Mouse (Mus musculus): ENCODE results near the gene Lrch4. TPM values are rescaled to one million over a fixed set of nuclear protein-coding genes. Genes with fewer than 3 reads are reported as not detected.
"Not testable (repeated sequence)": the region's sequence is repeated elsewhere in the genome, so short reads cannot be mapped to it uniquely, and the experiment has no call there.

Gene Lrch4
- polyA plus RNA-seq, 1 experiment from 2014 or later = 36.7 TPM

DNA sequence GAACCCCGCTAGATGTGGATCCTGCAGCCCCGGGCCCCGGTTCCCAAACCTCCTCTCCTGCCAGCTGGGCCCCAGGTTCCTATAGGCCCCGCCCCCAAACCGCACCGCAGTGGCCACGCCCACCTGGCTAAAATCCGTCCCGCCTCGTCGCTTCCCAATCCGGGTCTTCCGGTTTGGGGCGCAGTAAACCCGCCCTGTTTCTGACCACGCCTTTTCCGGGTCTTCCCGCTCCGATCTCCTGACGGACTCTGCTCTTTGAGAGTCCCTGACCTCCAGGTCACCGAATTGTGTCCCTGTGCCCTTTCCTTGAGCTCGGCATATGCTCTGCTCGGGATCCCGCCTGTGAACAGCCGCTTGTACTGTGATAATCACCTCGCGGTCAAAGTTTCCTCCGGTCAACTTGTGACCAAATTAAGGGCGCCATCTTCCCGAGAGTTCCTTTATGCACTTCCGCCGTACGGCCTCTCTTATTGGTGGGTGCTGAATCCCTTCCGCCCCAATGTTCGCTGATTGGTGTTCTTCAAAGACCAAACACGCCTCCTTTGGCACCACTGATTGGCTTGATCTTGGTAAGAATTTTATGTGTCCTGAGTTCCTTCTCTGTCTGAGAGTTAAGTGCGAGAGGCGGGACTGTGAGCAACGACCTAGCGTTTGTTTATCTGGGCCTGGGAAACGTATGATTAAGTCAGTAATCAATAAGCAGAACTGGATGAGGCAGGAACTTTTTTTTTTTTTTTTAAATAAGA lies 28.1 kb upstream of the Lrch4 start, which contains the start of gene Mospd3:
Gene Mospd3, minus strand, starts transcription at position 440 of the 746 bp plus-strand sequence.
- under 1% methylated on average over 41 of the region's 41 CpGs for WGBS
- peaks cover 42% of the 10 kb centered on the region for H3K4me1 ChIP-seq
- DNase-seq (ENCODE audit: low spot score) = peak; percentile 95
- H3K36me3 ChIP-seq (replicated peaks) = peaks cover 49% of the 10 kb centered on the region
- H3K27ac ChIP-seq (replicated peaks) = peak within 1 kb of the TSS; percentile 98
- H3K27me3 ChIP-seq (replicated peaks; ENCODE audit: low read depth, poor library complexity, severe bottlenecking) = no peaks in the 10 kb centered on the region
- peak within 1 kb of the TSS; percentile 78 for H3K4me3 ChIP-seq
- no peaks in the 10 kb centered on the region for H3K9me3 ChIP-seq

DNA sequence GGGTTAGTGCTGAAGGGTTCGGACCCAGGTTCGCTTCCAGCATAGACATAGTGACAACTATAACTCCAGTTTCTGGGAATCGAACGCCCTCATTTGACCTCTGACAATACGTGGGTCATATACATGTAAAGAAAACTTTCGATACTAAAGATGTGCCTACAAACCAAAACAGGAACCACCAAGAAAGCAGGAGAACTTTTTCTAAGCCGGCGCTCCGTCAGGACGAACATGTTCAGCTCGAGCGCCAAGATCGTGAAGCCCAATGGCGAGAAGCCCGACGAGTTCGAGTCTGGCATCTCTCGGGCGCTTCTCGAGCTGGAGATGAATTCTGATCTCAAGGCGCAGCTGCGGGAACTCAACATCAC lies 27.6 kb upstream of the Lrch4 start:
- Histone ChIP-seq H3K4me3 (peak overlapping the region; percentile 78), H3K4me1 (peaks cover 42% of the 10 kb centered on the region), H3K27ac (replicated peaks) (peak overlapping the region; percentile 98), H3K36me3 (replicated peaks) (peaks cover 54% of the 10 kb centered on the region), H3K9me3 (no peaks in the 10 kb centered on the region), H3K27me3 (replicated peaks; ENCODE audit: low read depth, poor library complexity, severe bottlenecking) (no peaks in the 10 kb centered on the region)
- 1% methylated on average over 22 of the region's 22 CpGs for WGBS
- DNase-seq (ENCODE audit: low spot score) = peak; percentile 54

DNA sequence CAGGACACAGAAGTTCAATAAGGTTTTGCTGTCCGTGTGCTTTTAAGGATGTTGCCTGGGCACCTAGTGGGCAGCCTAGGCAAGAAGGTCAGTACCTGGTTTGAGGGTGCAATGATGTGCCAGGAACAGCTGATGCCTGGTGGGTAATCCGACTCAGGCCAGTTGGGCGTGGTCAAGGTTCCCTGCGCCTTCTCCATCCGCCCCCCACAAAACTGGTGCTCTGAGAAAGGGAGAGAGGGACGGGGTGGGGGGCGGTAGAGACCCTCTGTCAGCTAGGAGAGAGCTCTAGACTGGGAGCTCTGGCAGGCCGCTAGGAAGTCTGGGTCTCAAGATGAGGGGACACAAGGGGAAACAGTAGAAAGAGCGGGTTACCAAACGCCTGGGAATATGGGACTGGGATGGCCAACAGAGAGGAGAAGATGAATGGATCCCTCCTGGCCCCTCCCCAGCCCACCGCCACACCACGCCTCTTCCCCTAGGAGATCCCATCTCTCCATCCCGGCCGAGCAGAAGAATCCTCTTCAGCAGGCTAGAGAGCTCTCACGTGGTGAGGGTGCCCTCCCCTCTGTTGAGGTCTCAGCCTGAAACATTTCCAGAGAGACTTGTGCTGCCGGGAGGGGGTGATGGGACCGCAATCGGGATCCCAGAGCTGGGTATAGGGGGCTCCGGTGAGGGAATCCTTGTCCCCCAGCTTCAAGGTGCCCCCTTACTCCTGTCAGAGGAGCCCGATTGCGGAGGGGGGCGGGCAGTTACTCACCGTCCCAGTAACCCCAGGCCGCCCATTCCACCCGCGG lies 20.9 kb upstream of the Lrch4 start:
- WGBS = 15% methylated on average over 26 of the region's 26 CpGs
- Histone ChIP-seq H3K9me3 (no peaks in the 10 kb centered on the region), H3K4me3 (peak overlapping the region; percentile 57), H3K27me3 (replicated peaks; ENCODE audit: low read depth, poor library complexity, severe bottlenecking) (peaks cover 21% of the 10 kb centered on the region), H3K4me1 (peaks cover 60% of the 10 kb centered on the region), H3K27ac (replicated peaks) (peak overlapping the region; percentile 97), H3K36me3 (replicated peaks) (peaks cover 54% of the 10 kb centered on the region)
- no peak for DNase-seq (ENCODE audit: low spot score)

DNA sequence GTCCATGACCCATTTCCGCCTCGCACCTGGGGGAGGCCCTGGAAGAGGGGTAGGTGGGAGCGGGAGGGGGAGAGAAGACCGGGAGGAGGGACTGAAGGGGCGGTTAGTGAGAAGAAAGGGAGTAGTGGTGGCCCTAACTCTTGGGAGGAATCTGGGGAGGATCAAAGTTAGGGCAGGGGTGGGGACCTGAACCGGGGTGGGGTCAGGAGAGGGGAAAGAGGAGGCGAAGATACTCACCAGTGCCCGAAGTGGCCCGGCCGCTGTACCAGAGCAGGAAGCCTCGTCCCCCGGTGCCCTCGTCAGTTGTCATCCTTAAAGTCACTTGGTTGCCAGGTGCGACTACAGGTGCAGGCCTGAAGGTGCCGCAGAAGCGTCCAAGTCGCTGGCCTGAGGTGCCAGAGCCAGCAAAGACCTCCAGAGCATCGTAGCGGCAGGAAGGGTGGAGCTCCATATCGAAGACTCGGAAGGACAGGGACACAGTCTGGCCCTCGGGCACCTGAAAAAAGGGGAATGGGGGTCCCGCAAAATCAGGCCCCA lies 20.2 kb upstream of the Lrch4 start:
- H3K4me3 ChIP-seq = peak overlapping the region; percentile 57
- peaks cover 48% of the 10 kb centered on the region for H3K36me3 ChIP-seq (replicated peaks)
- DNase-seq (ENCODE audit: low spot score) = no peak
- H3K27ac ChIP-seq (replicated peaks) = peak overlapping the region; percentile 97
- WGBS = 16% methylated on average over 23 of the region's 23 CpGs
- H3K9me3 ChIP-seq = no peaks in the 10 kb centered on the region
- H3K4me1 ChIP-seq = peaks cover 64% of the 10 kb centered on the region
- peaks cover 21% of the 10 kb centered on the region for H3K27me3 ChIP-seq (replicated peaks; ENCODE audit: low read depth, poor library complexity, severe bottlenecking)

DNA sequence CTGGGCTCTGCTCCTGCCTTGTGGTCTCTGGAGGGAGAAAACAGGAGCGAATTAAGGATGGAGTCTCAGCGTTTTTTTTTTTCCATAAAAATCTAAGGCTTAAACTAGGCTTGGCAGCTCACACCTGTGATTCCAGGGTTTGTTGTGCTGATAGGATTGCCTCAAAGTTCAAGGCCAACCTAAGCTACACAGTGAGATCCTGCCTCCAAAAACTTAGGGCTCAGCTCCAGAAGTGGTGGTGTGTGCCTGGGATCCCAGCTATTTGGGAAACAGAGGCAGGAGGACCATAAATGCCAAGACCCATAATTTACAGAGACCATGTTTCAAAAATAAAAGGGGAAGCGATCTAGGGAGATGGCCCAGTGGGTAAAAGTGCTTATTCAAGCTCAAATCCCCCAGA lies 19.6 kb upstream of the Lrch4 start:
- peaks cover 42% of the 10 kb centered on the region for H3K36me3 ChIP-seq (replicated peaks)
- H3K27ac ChIP-seq (replicated peaks) = peak overlapping the region; percentile 97
- peak overlapping the region; percentile 57 for H3K4me3 ChIP-seq
- 48% methylated on average over 3 of the region's 3 CpGs for WGBS
- peaks cover 21% of the 10 kb centered on the region for H3K27me3 ChIP-seq (replicated peaks; ENCODE audit: low read depth, poor library complexity, severe bottlenecking)
- H3K9me3 ChIP-seq = no peaks in the 10 kb centered on the region
- DNase-seq (ENCODE audit: low spot score) = no peak
- peaks cover 69% of the 10 kb centered on the region for H3K4me1 ChIP-seq

DNA sequence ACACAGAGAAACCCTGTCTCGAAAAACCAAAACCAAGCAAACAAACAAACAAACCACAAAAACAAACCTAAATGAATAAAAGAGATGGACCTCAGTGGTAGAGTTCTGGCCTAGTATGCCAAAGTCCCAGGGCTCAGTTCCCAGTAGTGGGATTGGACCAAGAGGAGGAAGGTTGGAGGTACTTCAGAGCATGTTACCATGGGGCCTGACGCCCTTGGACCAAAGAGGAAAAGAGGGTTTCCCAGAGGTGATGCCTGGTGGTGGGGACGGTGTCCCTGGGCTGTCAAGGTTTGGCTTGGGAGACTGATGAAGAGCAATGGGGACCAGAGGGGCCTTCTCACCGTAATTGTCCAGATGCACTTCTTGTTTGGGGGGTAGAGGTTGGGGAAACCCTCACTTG lies 18.9 kb upstream of the Lrch4 start:
- Histone ChIP-seq H3K27ac (replicated peaks) (peak overlapping the region; percentile 97), H3K27me3 (replicated peaks; ENCODE audit: low read depth, poor library complexity, severe bottlenecking) (peaks cover 21% of the 10 kb centered on the region), H3K4me3 (peak overlapping the region; percentile 57), H3K36me3 (replicated peaks) (peaks cover 35% of the 10 kb centered on the region), H3K9me3 (no peaks in the 10 kb centered on the region), H3K4me1 (peaks cover 69% of the 10 kb centered on the region)
- 56% methylated on average over 4 of the region's 4 CpGs for WGBS
- no peak for DNase-seq (ENCODE audit: low spot score)

DNA sequence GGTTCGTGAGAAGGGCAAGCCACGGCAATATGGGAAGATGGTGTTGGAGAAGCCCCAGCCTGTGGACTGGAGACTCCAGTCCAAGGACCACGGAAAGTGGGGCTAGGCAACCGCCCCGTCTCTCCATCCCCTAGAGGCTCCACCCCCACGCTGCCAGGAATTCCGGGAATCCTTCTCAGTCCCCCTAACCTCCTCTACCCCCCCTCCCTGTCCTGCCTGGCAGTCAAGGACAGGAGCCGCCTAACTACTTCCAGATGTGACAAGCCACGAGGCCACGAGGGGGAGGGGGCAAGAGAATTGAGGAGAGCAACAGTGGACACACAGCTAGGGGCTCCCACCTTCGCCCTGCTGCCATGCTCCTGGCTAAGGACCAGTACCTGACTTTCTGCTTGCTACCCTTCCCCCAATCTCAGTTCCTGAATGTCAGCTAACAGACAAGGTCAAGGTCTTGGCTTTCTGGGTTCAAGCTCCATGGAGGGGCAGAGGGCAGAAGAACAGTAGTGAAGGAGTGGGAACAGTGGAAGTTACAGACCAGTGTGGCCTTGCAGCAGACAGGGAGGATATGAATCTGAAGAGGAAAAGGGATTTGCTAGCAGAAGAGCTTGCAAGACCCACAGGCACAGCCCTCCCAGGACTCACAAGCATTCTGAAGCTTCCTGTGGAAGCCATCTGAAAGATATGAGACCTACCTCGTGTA lies 18.2 kb upstream of the Lrch4 start:
- no peaks in the 10 kb centered on the region for H3K9me3 ChIP-seq
- peak; percentile 96 for DNase-seq (ENCODE audit: low spot score)
- peaks cover 28% of the 10 kb centered on the region for H3K36me3 ChIP-seq (replicated peaks)
- H3K4me3 ChIP-seq = peak overlapping the region; percentile 57
- WGBS = 7% methylated on average over 12 of the region's 12 CpGs
- H3K27me3 ChIP-seq (replicated peaks; ENCODE audit: low read depth, poor library complexity, severe bottlenecking) = peaks cover 21% of the 10 kb centered on the region
- H3K27ac ChIP-seq (replicated peaks) = peak overlapping the region; percentile 97
- peaks cover 69% of the 10 kb centered on the region for H3K4me1 ChIP-seq

DNA sequence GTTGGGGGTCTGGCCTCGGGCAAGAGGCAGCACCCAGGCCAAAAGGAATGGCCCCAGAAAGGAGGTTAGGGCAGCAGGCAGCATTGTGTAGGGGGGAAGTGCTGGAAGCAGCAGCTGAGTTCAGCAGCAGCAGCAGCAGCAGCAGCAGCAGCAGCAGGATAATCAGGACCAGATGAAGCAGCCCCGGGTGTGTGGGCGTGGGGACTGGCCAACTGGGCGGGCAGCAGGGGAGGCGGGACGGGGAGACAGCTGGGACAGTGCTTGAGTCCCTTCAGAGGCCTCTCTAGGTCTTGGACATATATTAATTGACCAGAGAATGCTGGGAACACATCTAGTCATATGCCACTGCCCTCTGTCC lies 17.7 kb upstream of the Lrch4 start:
- H3K36me3 ChIP-seq (replicated peaks) = peaks cover 23% of the 10 kb centered on the region
- peak overlapping the region; percentile 97 for H3K27ac ChIP-seq (replicated peaks)
- peaks cover 21% of the 10 kb centered on the region for H3K27me3 ChIP-seq (replicated peaks; ENCODE audit: low read depth, poor library complexity, severe bottlenecking)
- H3K4me3 ChIP-seq = peak overlapping the region; percentile 57
- WGBS = 14% methylated on average over 6 of the region's 6 CpGs
- DNase-seq (ENCODE audit: low spot score) = peak; percentile 93
- no peaks in the 10 kb centered on the region for H3K9me3 ChIP-seq
- peaks cover 69% of the 10 kb centered on the region for H3K4me1 ChIP-seq

DNA sequence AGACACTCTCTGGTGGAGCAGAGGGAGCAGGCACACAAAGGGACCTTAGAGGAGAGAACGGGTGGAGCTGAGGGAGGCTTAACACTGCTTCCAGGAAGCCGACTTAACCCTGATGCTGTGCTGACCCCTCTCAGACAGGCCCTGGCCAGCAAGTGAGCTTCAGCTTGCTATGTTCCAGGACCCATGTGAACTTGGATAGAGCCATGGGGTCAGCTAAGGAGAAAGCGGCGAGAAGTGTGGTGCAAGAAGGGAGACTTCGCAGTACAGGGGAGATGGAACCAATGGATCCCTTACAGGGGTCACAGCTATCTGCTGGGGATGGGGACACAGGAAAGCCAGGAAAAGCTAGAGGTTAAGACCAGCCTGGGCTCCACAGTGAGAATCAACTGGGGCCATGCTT lies 15.8 kb upstream of the Lrch4 start:
- Histone ChIP-seq H3K27me3 (replicated peaks; ENCODE audit: low read depth, poor library complexity, severe bottlenecking) (peaks cover 10% of the 10 kb centered on the region), H3K27ac (replicated peaks) (peak overlapping the region; percentile 97), H3K9me3 (no peaks in the 10 kb centered on the region), H3K4me1 (peaks cover 62% of the 10 kb centered on the region), H3K4me3 (0 out of 2 replicates have a peak overlapping the region, but pooled peaks have one; percentile 11), H3K36me3 (replicated peaks) (peaks cover 4% of the 10 kb centered on the region; the same call in 1 of the 2 replicates)
- 61% methylated on average over 5 of the region's 5 CpGs for WGBS
- DNase-seq (ENCODE audit: low spot score) = no peak

DNA sequence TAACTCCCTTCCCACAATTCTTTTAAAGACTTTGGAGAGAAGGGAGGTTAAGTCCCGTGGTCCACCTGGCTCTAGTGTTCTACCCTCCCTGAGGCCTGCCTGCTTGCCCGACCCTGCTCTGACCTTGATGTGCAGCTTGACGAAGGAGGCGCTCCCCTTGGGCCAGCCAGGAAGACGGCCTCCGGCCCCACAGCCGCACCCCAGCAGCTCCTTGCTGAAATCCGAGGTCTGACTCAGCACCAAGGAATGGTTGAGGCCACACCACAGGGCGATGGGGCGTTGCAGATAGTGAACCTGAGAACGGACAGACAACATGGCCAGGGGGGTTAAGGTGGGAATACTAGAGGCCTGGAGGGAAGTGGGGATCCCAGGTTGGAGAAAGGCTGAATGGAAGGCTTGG lies 15.4 kb upstream of the Lrch4 start, which contains the start of gene Pcolce:
Gene Pcolce, minus strand, starts transcription at position 235 of the 400 bp plus-strand sequence.
- 46% methylated on average over 11 of the region's 11 CpGs for WGBS
- Histone ChIP-seq H3K27me3 (replicated peaks; ENCODE audit: low read depth, poor library complexity, severe bottlenecking) (peaks cover 5% of the 10 kb centered on the region), H3K36me3 (replicated peaks) (no peaks in the 10 kb centered on the region), H3K27ac (replicated peaks) (peak within 1 kb of the TSS; percentile 97), H3K4me1 (peaks cover 57% of the 10 kb centered on the region), H3K4me3 (peak within 1 kb of the TSS; percentile 20; the same call in 1 of the 2 replicates), H3K9me3 (no peaks in the 10 kb centered on the region)
- peak; percentile 35 for DNase-seq (ENCODE audit: low spot score)

DNA sequence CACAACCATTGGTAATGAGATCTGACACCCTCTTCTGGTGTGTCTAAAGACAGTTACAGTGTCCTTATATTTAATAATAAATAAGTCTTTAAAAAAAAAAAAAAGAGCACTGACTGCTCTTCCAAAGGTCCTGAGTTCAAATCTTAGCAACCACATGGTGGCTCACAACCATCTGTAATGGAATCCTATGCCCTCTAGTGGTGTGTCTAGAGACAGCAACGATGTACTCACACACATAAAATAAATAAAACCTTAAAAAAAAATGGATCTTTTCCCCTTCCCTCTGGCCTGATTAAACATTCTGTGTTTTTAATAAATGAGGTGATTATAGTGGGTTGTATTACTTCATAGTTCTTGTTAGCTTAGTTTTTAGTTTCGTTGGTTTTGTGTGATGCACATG lies 14.0 kb upstream of the Lrch4 start:
- H3K27me3 ChIP-seq (replicated peaks; ENCODE audit: low read depth, poor library complexity, severe bottlenecking); DNase-seq (ENCODE audit: low spot score); H3K36me3 ChIP-seq (replicated peaks); H3K27ac ChIP-seq (replicated peaks); H3K4me3 ChIP-seq; H3K9me3 ChIP-seq: not testable (repeated sequence)
- 95% methylated on average over 2 of the region's 2 CpGs for WGBS
- H3K4me1 ChIP-seq = peaks cover 43% of the 10 kb centered on the region

DNA sequence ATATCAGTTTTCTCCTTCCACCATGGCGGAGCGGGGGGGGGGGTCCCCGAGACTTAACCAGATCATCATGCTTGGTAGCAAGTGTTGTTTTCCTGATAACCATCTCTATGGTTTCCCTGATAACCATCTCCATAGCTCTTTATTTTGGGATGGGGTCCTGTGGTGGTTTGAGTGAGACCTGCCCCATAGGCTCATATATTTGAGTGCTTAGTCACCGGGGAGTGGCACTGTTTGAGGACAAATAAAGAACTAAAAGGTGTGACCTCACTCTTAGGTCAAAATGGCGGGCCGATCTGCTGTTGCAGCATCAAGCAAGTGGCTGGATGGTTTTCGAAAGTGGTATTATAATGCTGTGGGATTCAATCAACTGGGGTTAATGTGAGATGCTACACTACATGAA lies 13.6 kb upstream of the Lrch4 start:
- Histone ChIP-seq H3K27me3 (replicated peaks; ENCODE audit: low read depth, poor library complexity, severe bottlenecking) (0 out of 2 replicates have a peak, but pooled peaks cover 3% of the 10 kb centered on the region), H3K9me3 (no peaks in the 10 kb centered on the region), H3K27ac (replicated peaks) (no peak overlapping the region), H3K36me3 (replicated peaks) (no peaks in the 10 kb centered on the region), H3K4me1 (peaks cover 39% of the 10 kb centered on the region), H3K4me3 (no peak overlapping the region)
- DNase-seq (ENCODE audit: low spot score) = no peak
- WGBS = 89% methylated on average over 7 of the region's 7 CpGs
